ENCODE assay signal across 10 mouse cellular contexts in the genomic region with DNA sequence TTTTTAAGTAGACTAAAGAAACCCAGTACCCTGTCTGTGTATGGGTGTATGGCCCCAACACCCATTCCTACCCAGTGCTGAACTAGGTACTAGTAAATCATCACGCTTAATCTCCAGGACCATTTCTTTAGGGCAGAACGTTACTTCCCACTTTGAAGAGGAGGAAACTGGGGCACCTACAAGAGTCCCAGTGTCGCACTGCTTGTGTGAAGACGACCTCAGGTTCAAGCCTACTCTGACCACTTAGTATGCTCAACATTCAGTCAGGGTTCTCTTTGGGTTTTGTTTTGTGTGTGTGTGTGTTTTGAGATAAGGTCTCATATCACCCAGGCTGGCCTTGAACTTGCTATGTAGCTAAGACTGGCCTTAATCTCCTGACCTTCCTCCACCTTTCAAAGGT. TPM values are rescaled to one million over a fixed set of nuclear protein-coding genes. Genes with fewer than 3 reads are reported as not detected.
DNase-seq lines count a peak whose midpoint lies in the region; ATAC-seq lines count a peak whose summit lies in the region.
"Had no signal": no experiment of that assay in that cellular context is flagged by ENCODE, and none has a peak within 500 bp of the region (broad histone marks: within the 10 kb centered on the region; RNA-seq: fewer than 3 reads in every experiment).

No protein-coding gene starts in this region.

- no peak for DNase-seq in kidney, adult 9 months
- no peak for DNase-seq in forebrain, embryonic 11.5 days (ENCODE audit: low spot score)
- DNase-seq in liver: peak; percentile 23
- DNase-seq in retina, embryonic 14.5 days (ENCODE audit: low spot score): no peak
- DNase-seq in urinary bladder, postnatal 25 days (ENCODE audit: low spot score): no peak
- no peak for DNase-seq in gastrocnemius, adult 8-10 months (ENCODE audit: low spot score in 2 of 2)
- DNase-seq: adrenal gland, postnatal 14 days had no signal

- H3K4me3 ChIP-seq in kidney, embryonic 15.5 days (replicated peaks): peak overlapping the region; percentile 69
- peak overlapping the region; percentile 78; the same call in 1 of the 2 replicates for H3K4me3 ChIP-seq in forebrain, embryonic 11.5 days (ENCODE audit: low read depth, low read length)
- no peak overlapping the region for H3K4me3 ChIP-seq in neural tube, embryonic 14.5 days (ENCODE audit: low read depth, low read length)

- peaks cover 57% of the 10 kb centered on the region for H3K4me1 ChIP-seq in kidney, embryonic 15.5 days
- H3K4me1 ChIP-seq in forebrain, embryonic 11.5 days (replicated peaks; ENCODE audit: control insufficient read depth, insufficient read depth, low read length): peaks cover 14% of the 10 kb centered on the region; the same call in 1 of the 2 replicates
- H3K4me1 ChIP-seq in neural tube, embryonic 14.5 days (ENCODE audit: control insufficient read depth, insufficient read depth, low read length): peaks cover 28% of the 10 kb centered on the region

- H3K4me2 ChIP-seq in kidney, embryonic 15.5 days: peak overlapping the region; percentile 95
- H3K4me2 ChIP-seq in forebrain, embryonic 11.5 days (ENCODE audit: low read depth, low read length, severe bottlenecking): peak overlapping the region; percentile 70; the same call in 1 of the 2 replicates
- peak overlapping the region; percentile 88 for H3K4me2 ChIP-seq in neural tube, embryonic 14.5 days (ENCODE audit: low read depth, low read length)

- peaks cover 9% of the 10 kb centered on the region for H3K27me3 ChIP-seq in kidney, embryonic 15.5 days
- H3K27me3 ChIP-seq in forebrain, embryonic 11.5 days (ENCODE audit: control insufficient read depth, insufficient read depth, low read length): no peaks in the 10 kb centered on the region
- H3K27me3 ChIP-seq in neural tube, embryonic 14.5 days (ENCODE audit: control insufficient read depth, insufficient read depth, low read length): no peaks in the 10 kb centered on the region

- H3K9ac ChIP-seq in kidney, embryonic 15.5 days: no peak overlapping the region
- no peak overlapping the region; the same call in 1 of the 2 replicates for H3K9ac ChIP-seq in forebrain, embryonic 11.5 days (ENCODE audit: low read length)
- H3K9ac ChIP-seq in neural tube, embryonic 14.5 days (replicated peaks; ENCODE audit: low read depth, low read length): no peak overlapping the region
- H3K9ac ChIP-seq: embryonic facial prominence, embryonic 15.5 days had no signal

- 79% methylated on average over 4 of the region's 4 CpGs for WGBS in kidney, embryonic 15.5 days
- 86% methylated on average over 4 of the region's 4 CpGs for WGBS in forebrain, embryonic 11.5 days
- 81% methylated on average over 4 of the region's 4 CpGs for WGBS in neural tube, embryonic 14.5 days

- no peak overlapping the region for H3K27ac ChIP-seq in kidney, embryonic 15.5 days
- no peak overlapping the region for H3K27ac ChIP-seq in forebrain, embryonic 11.5 days (ENCODE audit: low read depth, low read length)
- H3K27ac ChIP-seq in neural tube, embryonic 14.5 days (ENCODE audit: low read depth, low read length): no peak overlapping the region
- H3K27ac ChIP-seq: embryonic facial prominence, embryonic 15.5 days had no signal

- H3K36me3 ChIP-seq in kidney, embryonic 15.5 days: peaks cover 18% of the 10 kb centered on the region
- H3K36me3 ChIP-seq in forebrain, embryonic 11.5 days (ENCODE audit: control insufficient read depth, insufficient read depth, low read length): peaks cover 5% of the 10 kb centered on the region
- H3K36me3 ChIP-seq in neural tube, embryonic 14.5 days (ENCODE audit: control insufficient read depth, insufficient read depth, low read length): 0 out of 2 replicates have a peak, but pooled peaks cover 3% of the 10 kb centered on the region
- H3K36me3 ChIP-seq: embryonic facial prominence, embryonic 15.5 days had no signal

- no peaks in the 10 kb centered on the region for H3K9me3 ChIP-seq in kidney, embryonic 15.5 days (replicated peaks)
- no peaks in the 10 kb centered on the region for H3K9me3 ChIP-seq in forebrain, embryonic 11.5 days (ENCODE audit: control insufficient read depth, low read length)
- H3K9me3 ChIP-seq in neural tube, embryonic 14.5 days (ENCODE audit: control insufficient read depth, low read length): no peaks in the 10 kb centered on the region
- H3K9me3 ChIP-seq: embryonic facial prominence, embryonic 15.5 days had no signal

- no peak for ATAC-seq in kidney, embryonic 15.5 days (replicated peaks; ENCODE audit: low FRiP score)
- ATAC-seq in forebrain, embryonic 11.5 days (replicated peaks; ENCODE audit: low FRiP score): no peak
- ATAC-seq in neural tube, embryonic 14.5 days (ENCODE audit: low read depth): no peak

RNA-seq across cellular contexts. Expression of gene Ccdc88c, which starts 2.8 kb away (rescaled TPM):
- polyA plus RNA-seq in kidney, embryonic 15.5 days (2015; fragmentation: Nextera tagmentation; extraction: Ambion mirVana): 12.5 and 12.7 TPM in 2 replicates
- polyA plus RNA-seq in forebrain, embryonic 11.5 days (2014; fragmentation: Nextera tagmentation; extraction: Ambion mirVana): 22.5 and 27.7 TPM in 2 replicates
- polyA plus RNA-seq in neural tube, embryonic 14.5 days (2014; fragmentation: Nextera tagmentation; extraction: Ambion mirVana): 13.6 and 14.6 TPM in 2 replicates
- 10 to 100 TPM; 32.5 to 47.7 (median 37.3) TPM for total RNA-seq in gastrocnemius, adult 8-10 months (2022)

RNA-seq across cellular contexts. Expression of gene Ppp4r3a, which starts 57.5 kb away (rescaled TPM):
- 43.5 and 44.0 TPM in 2 replicates for polyA plus RNA-seq in kidney, embryonic 15.5 days (2015; fragmentation: Nextera tagmentation; extraction: Ambion mirVana)
- 76.7 and 78.7 TPM in 2 replicates for polyA plus RNA-seq in forebrain, embryonic 11.5 days (2014; fragmentation: Nextera tagmentation; extraction: Ambion mirVana)
- polyA plus RNA-seq in neural tube, embryonic 14.5 days (2014; fragmentation: Nextera tagmentation; extraction: Ambion mirVana): 27.7 and 32.0 TPM in 2 replicates
- 10 to 100 TPM; 13.6 to 18.2 (median 15.9) TPM for total RNA-seq in gastrocnemius, adult 8-10 months (2022)
